Mouse (Mus musculus): ENCODE measurements around the gene Mt4.
"Not testable (repeated sequence)": the region's sequence is repeated elsewhere in the genome, so short reads cannot be mapped to it uniquely, and the experiment has no call there.

The Mt4 gene

GRCm38 (mm10) chr8:94135556-94135955 lies 1.4 kb upstream of the Mt4 start:
- no peak for DNase-seq (ENCODE audit: low spot score)

DNA sequence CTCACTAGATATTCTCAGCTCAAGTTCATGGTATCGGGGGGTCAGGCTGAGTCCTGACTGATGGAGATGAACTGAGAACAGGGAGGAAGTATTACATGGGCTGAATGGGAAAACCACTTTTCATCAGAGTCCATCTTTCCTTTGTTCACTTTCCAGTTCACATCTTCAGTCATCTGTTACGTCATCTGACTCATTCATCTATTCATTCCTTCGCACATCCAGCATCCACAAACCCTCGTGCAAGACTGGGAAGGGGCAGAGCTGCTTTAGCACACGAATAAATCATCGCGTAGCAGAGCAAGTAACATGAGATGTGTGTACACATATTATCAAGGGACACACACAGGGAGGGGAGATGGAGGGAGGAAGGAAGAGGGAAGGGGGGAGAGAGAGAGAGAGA lies 805 bp upstream of the Mt4 start:
- no peak for DNase-seq (ENCODE audit: low spot score)

DNA sequence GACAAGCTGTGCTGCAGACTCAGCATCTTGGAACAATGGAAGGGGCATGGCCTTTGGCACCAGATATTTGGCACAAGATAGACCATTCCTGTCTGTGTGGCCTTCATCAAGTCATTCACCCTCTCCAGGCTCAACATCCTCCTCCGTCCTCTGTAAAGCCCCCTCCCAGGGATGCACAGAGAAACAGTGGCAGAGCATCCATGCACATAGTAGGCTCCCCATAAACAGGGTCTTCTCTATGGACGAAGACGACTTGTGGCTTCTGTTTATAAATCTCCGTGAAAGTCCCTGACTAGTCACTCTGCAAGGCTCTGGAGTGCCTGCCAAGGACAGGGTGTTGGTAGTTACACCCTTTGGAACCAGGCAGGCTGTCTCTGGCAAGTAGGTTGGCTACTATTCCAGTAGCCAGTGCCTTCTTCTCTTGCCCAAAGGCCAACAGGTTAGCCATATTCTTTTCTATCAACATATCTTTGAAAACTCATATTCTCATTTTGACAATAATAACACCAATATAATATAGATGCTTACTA lies 3.3 kb downstream of the Mt4 start:
- no peak for DNase-seq (ENCODE audit: low spot score)

- peak; percentile 29 for DNase-seq (ENCODE audit: low spot score)
Measured at GRCm38 (mm10) chr8:94148236-94148635, 11.2 kb downstream of the Mt4 start.

- DNase-seq (ENCODE audit: low spot score): no peak
Measured at GRCm38 (mm10) chr8:94150925-94151324, 13.9 kb downstream of the Mt4 start.

DNA sequence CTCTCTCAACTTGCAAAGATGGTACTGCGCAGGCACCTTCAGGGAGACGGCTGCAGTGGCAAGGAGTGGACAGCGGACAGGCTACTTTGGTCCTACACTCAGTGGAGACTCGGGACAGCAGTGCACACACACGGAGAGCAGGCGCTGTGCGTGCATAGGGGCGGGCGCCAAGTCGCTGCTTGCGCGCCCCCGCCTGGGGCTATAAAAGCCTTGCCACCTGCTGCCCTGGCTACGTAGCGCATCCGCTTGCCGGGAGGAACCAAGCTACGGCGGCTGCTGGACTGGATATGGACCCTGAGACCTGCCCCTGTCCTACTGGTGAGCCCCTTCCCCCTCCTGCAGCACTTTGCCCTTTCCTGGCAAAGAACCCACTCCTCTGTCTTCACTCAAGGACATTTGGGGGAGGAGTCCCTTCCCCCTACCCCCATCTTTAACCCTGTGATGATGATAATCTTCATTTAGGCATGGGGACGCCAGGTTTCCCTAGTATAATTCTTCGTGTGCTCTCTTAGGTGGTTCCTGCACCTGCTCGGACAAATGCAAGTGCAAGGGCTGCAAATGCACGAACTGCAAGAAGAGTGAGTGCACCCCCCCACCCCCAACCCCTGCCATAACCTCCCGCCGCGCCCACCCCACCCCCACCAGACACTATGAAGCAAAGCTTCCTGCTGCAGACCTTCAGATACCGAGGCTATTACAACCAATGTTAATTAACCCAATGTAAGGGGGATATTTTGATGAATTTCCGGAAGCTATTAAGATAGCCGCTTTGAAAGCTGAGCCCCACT lies 15.7 kb downstream of the Mt4 start, which contains the start of gene Mt3:
Gene Mt3 (plus strand): TSS at position 95 of the 788 bp plus-strand sequence.
- peak; percentile 85 for DNase-seq (ENCODE audit: low spot score)

- DNase-seq (ENCODE audit: low spot score): peak; percentile 43
Measured at GRCm38 (mm10) chr8:94153451-94153850, 16.5 kb downstream of the Mt4 start.

- peak; percentile 39 for DNase-seq (ENCODE audit: low spot score)
Measured at GRCm38 (mm10) chr8:94154537-94154936, 17.5 kb downstream of the Mt4 start.

DNA sequence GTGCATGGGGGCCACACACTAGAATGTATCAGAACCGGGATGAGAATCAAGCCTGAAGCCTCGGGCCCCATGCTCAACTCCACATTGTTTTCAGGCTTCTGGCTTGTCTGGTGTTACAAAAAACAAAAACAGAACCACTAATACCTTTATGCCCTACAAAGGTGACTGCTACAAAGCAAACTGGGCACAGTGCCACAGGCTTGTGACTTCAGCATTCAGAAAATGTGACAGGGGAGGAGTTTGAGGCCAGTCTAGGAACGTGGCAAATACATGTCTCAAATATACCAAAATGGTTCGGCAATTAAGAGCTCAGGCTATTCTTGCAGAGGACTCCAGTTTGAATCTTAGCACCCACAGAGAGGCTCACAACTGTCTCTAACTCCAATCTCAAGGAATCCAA lies 19.1 kb downstream of the Mt4 start:
- no peak for DNase-seq (ENCODE audit: low spot score)

- not testable (repeated sequence) for DNase-seq (ENCODE audit: low spot score)
Measured at GRCm38 (mm10) chr8:94165772-94166171, 28.8 kb downstream of the Mt4 start.

DNA sequence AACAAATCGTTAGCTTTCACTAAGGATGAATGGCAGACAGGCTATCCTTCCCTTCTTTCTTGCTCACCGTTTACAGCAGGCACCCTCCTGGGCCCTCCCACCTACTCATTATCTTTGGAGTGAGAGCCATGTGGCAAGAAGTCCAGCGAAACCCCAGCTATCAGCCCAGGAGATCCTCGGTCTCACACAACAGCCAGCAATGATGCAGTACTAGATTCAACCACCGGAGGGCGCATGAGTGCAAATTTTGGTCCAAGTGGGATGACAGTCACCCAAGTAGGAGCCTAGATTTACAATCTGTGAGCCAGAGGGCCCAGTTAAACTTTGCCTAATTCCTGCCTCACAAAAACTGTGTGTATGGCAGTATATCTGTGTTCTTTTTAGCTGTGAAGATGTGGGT lies 30.2 kb downstream of the Mt4 start:
- DNase-seq (ENCODE audit: low spot score): peak; percentile 96

DNA sequence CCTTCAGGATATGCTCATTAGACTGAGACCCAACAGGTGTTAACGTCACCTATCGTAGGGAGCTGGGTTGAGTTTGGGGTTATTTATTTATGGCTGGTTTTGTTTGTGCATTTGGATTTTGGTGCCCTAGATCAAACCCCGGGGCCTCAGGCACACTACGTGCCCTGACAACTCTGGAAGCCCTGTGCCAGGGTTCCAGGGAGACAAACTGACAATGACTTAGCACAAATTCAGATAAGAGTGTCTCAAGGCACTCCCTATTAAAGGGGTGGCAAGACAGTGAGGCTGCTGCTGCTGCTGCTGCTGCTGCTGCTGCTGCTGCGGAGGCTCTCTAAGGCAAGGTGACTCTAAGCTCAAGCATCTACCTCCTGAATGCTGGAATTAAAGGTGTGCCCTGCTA lies 32.5 kb downstream of the Mt4 start:
- no peak for DNase-seq (ENCODE audit: low spot score)

DNA sequence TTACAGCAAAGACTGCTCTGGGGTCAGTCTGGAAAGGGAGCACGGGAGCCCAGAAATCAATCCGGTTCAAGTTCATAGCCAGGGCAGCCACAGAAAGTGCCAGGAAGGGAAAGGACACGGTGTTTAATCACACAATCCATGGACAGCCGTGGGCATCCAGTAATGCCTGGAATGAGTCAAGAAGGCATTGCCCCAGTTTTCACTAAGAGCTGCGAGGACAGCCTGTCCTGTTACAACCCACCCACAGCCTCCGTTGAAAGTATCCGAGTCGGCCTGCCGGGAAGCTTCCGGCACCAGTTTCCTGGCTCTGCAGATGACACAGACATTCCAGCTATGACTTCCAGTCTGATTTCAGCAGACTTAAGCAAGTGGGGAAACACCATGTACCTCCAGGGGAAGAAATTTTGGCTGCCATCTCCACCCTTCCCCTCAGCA lies 34.3 kb downstream of the Mt4 start:
- DNase-seq (ENCODE audit: low spot score): no peak

GRCm38 (mm10) chr8:94172075-94172808 lies 35.2 kb downstream of the Mt4 start, which contains the start of gene Mt2:
Gene Mt2, plus strand, starts transcription at chr8:94172664.
- DNase-seq (ENCODE audit: low spot score): peak; percentile 75

DNA sequence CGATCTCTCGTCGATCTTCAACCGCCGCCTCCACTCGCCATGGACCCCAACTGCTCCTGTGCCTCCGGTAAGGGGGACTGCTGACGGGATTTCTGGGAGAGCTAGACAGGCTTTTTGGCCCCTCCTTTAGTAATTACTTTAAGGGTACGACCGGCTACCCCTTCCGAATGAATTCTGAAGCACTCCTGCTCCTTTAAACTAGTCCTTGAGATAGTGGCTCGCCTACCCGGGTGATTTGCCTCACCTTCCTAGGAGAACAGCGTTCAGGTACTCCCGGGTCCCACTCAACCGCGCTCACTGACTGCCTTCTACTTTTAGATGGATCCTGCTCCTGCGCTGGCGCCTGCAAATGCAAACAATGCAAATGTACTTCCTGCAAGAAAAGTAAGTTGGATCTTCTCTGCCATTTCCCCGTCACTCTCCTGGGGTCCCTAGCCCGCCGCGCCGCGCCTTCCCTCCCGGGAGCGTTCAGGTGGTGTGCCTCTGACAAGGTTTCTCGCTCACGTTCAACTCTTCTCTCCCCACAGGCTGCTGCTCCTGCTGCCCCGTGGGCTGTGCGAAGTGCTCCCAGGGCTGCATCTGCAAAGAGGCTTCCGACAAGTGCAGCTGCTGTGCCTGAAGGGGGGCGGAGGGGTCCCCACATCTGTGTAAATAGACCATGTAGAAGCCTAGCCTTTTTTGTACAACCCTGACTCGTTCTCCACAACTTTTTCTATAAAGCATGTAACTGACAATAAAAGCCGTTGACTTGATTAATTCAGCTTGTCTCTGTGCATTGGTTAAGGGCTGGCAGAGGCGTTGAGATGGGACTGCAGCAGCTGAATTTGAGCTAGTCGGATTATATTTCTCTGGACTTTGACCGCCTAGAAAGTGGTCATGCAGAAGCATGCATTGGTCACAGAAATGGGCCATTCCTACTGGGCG lies 36.1 kb downstream of the Mt4 start:
- no peak for DNase-seq (ENCODE audit: low spot score)

GRCm38 (mm10) chr8:94173848-94174403 lies 36.9 kb downstream of the Mt4 start:
- no peak for DNase-seq (ENCODE audit: low spot score)

- no peak for DNase-seq (ENCODE audit: low spot score)
Measured at GRCm38 (mm10) chr8:94174619-94175213, 37.7 kb downstream of the Mt4 start.

- DNase-seq (ENCODE audit: low spot score): no peak
Measured at GRCm38 (mm10) chr8:94177716-94178390, 40.9 kb downstream of the Mt4 start.

DNA sequence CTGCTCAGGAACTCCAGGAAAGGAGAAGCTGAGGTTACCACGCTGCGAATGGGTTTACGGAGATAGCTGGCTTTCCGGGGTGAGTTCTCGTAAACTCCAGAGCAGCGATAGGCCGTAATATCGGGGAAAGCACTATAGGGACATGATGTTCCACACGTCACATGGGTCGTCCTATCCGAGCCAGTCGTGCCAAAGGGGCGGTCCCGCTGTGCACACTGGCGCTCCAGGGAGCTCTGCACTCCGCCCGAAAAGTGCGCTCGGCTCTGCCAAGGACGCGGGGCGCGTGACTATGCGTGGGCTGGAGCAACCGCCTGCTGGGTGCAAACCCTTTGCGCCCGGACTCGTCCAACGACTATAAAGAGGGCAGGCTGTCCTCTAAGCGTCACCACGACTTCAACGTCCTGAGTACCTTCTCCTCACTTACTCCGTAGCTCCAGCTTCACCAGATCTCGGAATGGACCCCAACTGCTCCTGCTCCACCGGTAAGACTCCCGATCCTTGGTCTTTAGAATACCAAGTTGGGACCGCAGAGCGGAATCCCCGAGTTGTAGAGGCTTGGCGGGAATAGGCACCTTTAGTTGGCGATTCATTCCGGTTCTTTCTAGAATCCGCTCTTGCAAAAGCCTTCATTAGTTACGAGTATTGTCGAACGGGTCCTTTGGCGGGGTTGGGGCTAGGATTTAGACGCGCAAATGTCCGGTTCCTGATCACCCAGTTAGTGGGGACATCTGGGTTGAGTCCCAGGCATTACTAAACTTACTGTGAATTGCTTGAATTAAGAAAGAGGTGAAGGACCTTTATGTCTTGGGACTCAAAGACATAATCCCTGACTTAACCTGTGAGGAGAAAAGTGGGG lies 42.1 kb downstream of the Mt4 start, which contains the start of gene Mt1:
Gene Mt1 (plus strand): TSS at position 226 of the 856 bp plus-strand sequence.
- DNase-seq (ENCODE audit: low spot score): peak; percentile 93

All from layer of hippocampus, adult 11-12 months (tissue).